Mouse (Mus musculus): Measurements from ENCODE around the gene Nmnat2. TPM values are rescaled to one million over a fixed set of nuclear protein-coding genes. Genes with fewer than 3 reads are reported as not detected.

Nmnat2 gene
- polyA plus RNA-seq, 1 experiment from 2014 or later: 70.6 TPM

DNA sequence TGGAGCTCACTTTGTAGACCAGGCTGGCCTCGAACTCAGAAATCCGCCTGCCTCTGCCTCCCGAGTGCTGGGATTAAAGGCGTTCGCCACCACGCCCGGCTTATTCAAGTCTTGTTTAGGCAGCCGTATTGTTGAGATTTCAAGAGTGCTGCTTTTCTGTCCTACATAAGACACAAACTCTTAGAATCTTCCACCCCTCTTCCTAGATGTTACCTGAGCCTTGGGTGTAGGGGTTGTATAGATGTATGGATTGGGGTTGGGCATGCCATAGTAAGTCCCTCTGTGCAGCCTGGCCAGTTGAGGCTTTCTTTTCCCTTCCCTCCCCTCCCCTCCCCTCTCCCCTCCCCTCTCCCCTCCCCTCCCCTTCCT, 148.4 kb downstream of the Nmnat2 start:
- Histone ChIP-seq H3K4me3 (ENCODE audit: low read depth, low read length) (no peak overlapping the region), H3K4me2 (ENCODE audit: low read length) (no peak overlapping the region), H3K9ac (ENCODE audit: low read length) (no peak overlapping the region), H3K27me3 (replicated peaks; ENCODE audit: control insufficient read depth, insufficient read depth, low read length) (no peaks in the 10 kb centered on the region), H3K27ac (ENCODE audit: low read depth, low read length) (no peak overlapping the region), H3K4me1 (ENCODE audit: control insufficient read depth, insufficient read depth, low read length) (peaks cover 7% of the 10 kb centered on the region; the same call in 1 of the 2 replicates), H3K9me3 (replicated peaks; ENCODE audit: control insufficient read depth, low read length) (no peaks in the 10 kb centered on the region), H3K36me3 (ENCODE audit: control insufficient read depth, insufficient read depth, low read length) (no peaks in the 10 kb centered on the region)
- no peak for DNase-seq (ENCODE audit: low spot score)
- 97% methylated on average over 7 of the region's 8 CpGs for WGBS
- ATAC-seq: no peak

DNA sequence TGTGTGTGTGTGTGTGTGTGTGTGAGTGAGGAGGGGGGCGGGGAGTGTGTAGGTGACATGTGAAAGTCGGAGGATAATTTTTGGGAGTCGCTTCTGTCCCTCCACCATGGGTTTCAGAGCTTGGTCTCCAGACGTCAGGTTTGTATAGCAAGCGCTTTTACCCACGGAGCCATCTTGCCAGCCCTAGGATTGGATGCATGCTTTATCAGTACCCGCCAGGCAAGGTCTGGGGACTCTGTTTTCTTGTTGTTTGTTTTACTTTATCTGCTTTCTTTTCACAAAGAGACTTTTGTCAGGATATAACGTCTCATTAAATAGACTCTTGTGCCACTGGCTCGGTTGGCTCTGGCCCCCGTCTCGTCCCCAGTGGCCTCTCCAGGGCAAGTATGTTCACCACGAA, 150.0 kb downstream of the Nmnat2 start:
- ATAC-seq (no peak), DNase-seq (ENCODE audit: low spot score) (no peak)
- no peaks in the 10 kb centered on the region for H3K9me3 ChIP-seq (replicated peaks; ENCODE audit: control insufficient read depth, low read length)
- WGBS: 71% methylated on average over 12 of the region's 12 CpGs
- peaks cover 7% of the 10 kb centered on the region; the same call in 1 of the 2 replicates for H3K4me1 ChIP-seq (ENCODE audit: control insufficient read depth, insufficient read depth, low read length)
- H3K27ac ChIP-seq (ENCODE audit: low read depth, low read length): no peak overlapping the region
- H3K36me3 ChIP-seq (ENCODE audit: control insufficient read depth, insufficient read depth, low read length): no peaks in the 10 kb centered on the region
- no peak overlapping the region for H3K4me3 ChIP-seq (ENCODE audit: low read depth, low read length)
- H3K27me3 ChIP-seq (replicated peaks; ENCODE audit: control insufficient read depth, insufficient read depth, low read length): no peaks in the 10 kb centered on the region
- no peak overlapping the region for H3K9ac ChIP-seq (ENCODE audit: low read length)
- H3K4me2 ChIP-seq (ENCODE audit: low read length): no peak overlapping the region

DNA sequence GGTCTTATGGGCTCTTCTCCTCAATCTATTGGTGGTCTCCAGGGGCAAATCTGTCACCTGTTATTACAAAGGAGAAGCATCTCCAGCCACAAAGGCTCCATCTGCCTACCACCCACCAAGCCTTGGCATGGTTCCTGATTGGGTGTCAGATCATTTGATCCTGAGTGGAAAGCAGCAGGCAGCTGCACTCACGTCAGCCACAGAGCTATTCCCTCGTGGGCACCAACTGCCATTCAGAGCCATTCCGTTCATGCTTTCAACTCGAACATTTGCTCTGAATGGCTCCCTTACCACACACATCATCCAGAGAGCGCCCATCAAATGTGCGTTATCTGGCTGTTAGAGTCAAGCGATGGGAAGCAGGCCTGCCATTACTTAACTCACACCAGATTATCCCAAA, 153.1 kb downstream of the Nmnat2 start:
- peaks cover 7% of the 10 kb centered on the region; the same call in 1 of the 2 replicates for H3K4me1 ChIP-seq (ENCODE audit: control insufficient read depth, insufficient read depth, low read length)
- ATAC-seq: peak; percentile 68

DNA sequence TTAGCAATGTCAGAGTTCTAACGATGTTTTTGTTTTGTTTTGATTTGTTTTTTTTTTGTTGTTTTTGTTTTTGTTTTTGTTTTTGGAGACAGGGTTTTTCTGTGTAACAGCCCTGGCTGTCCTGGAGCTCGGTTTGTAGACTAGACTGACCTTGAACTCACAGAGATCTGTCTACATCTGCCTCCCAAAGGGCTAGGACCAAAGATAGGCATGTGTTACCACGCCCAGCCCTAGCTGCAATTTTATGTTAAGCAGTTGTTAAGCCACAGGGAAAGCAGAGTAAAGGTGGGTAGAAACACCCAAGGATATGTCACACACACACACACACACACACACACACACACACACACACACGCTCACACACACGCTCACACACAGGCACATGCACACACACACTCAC, 154.6 kb downstream of the Nmnat2 start:
- ATAC-seq (no peak), DNase-seq (ENCODE audit: low spot score) (no peak)
- Histone ChIP-seq H3K4me3 (ENCODE audit: low read depth, low read length) (no peak overlapping the region), H3K27ac (ENCODE audit: low read depth, low read length) (no peak overlapping the region), H3K36me3 (ENCODE audit: control insufficient read depth, insufficient read depth, low read length) (no peaks in the 10 kb centered on the region; the same call in 1 of the 2 replicates), H3K4me1 (ENCODE audit: control insufficient read depth, insufficient read depth, low read length) (peaks cover 7% of the 10 kb centered on the region; the same call in 1 of the 2 replicates), H3K9ac (ENCODE audit: low read length) (no peak overlapping the region), H3K27me3 (replicated peaks; ENCODE audit: control insufficient read depth, insufficient read depth, low read length) (no peaks in the 10 kb centered on the region), H3K4me2 (ENCODE audit: low read length) (no peak overlapping the region), H3K9me3 (replicated peaks; ENCODE audit: control insufficient read depth, low read length) (no peaks in the 10 kb centered on the region)
- 84% methylated on average over 5 of the region's 5 CpGs for WGBS

More for the DNA sequence above, 153.1 kb downstream of the Nmnat2 start:
- H3K4me3 ChIP-seq (ENCODE audit: low read depth, low read length): no peak overlapping the region
- H3K4me2 ChIP-seq (ENCODE audit: low read length): no peak overlapping the region
- H3K27me3 ChIP-seq (replicated peaks; ENCODE audit: control insufficient read depth, insufficient read depth, low read length): no peaks in the 10 kb centered on the region
- H3K27ac ChIP-seq (ENCODE audit: low read depth, low read length): peak overlapping the region; percentile 14; the same call in 1 of the 2 replicates
- WGBS: 33% methylated on average over 7 of the region's 7 CpGs
- H3K9ac ChIP-seq (ENCODE audit: low read length): no peak overlapping the region
- H3K9me3 ChIP-seq (replicated peaks; ENCODE audit: control insufficient read depth, low read length): no peaks in the 10 kb centered on the region
- no peaks in the 10 kb centered on the region; the same call in 1 of the 2 replicates for H3K36me3 ChIP-seq (ENCODE audit: control insufficient read depth, insufficient read depth, low read length)
- peak; percentile 70 for DNase-seq (ENCODE audit: low spot score)

DNA sequence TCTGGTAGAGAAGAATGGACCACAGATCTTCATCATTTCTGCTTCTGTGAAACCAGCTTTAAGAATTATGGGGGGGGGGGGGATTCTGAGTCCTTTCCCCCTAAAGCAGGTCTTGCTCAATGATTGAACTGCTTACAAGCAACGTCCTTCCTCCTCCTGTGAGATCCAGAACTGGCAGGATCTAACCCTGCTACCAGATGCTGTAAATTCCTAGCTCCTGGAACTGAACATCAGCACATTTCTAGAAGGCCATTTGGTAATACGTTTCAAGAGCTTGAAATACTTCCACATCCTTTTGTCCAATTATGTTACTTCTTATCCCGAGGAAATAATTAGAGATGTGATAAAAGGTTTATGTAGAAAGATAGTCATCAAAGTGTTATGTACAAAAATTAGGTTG, 155.0 kb downstream of the Nmnat2 start:
- 65% methylated on average over 3 of the region's 3 CpGs for whole genome bisulfite sequencing
- peaks cover 7% of the 10 kb centered on the region; the same call in 1 of the 2 replicates for H3K4me1 ChIP-seq (ENCODE audit: control insufficient read depth, insufficient read depth, low read length)
- no peak overlapping the region for H3K9ac ChIP-seq (ENCODE audit: low read length)
- H3K4me3 ChIP-seq (ENCODE audit: low read depth, low read length): no peak overlapping the region
- no peaks in the 10 kb centered on the region for H3K27me3 ChIP-seq (replicated peaks; ENCODE audit: control insufficient read depth, insufficient read depth, low read length)
- H3K36me3 ChIP-seq (ENCODE audit: control insufficient read depth, insufficient read depth, low read length): no peaks in the 10 kb centered on the region; the same call in 1 of the 2 replicates
- no peak overlapping the region for H3K27ac ChIP-seq (ENCODE audit: low read depth, low read length)
- no peaks in the 10 kb centered on the region for H3K9me3 ChIP-seq (replicated peaks; ENCODE audit: control insufficient read depth, low read length)
- no peak for DNase-seq (ENCODE audit: low spot score)
- no peak for ATAC-seq
- no peak overlapping the region for H3K4me2 ChIP-seq (ENCODE audit: low read length)

DNA sequence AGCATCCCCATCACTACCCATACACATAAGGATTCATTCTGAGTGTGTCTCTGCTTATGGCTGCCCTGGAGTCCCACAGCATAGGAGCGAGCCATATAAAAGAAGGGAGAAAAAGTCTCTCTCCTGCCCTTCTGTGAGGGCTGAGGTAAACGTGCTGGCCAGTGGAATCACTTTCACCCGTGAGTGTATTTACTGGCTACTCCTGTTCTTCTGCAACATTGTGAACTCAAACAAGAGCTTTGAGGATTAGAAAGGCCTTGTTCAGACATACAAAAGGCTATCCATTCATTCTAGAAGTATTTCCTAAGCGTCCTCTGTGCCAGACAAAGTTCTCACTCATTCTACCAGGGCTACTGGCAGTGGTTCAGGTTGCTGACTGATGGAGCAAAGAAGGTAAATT, 156.8 kb downstream of the Nmnat2 start:
- Histone ChIP-seq H3K4me1 (ENCODE audit: control insufficient read depth, insufficient read depth, low read length) (peaks cover 7% of the 10 kb centered on the region; the same call in 1 of the 2 replicates), H3K9ac (ENCODE audit: low read length) (no peak overlapping the region), H3K27ac (ENCODE audit: low read depth, low read length) (no peak overlapping the region), H3K4me3 (ENCODE audit: low read depth, low read length) (no peak overlapping the region), H3K9me3 (replicated peaks; ENCODE audit: control insufficient read depth, low read length) (no peaks in the 10 kb centered on the region), H3K36me3 (ENCODE audit: control insufficient read depth, insufficient read depth, low read length) (no peaks in the 10 kb centered on the region; the same call in 1 of the 2 replicates), H3K27me3 (replicated peaks; ENCODE audit: control insufficient read depth, insufficient read depth, low read length) (no peaks in the 10 kb centered on the region), H3K4me2 (ENCODE audit: low read length) (no peak overlapping the region)
- no peak for ATAC-seq
- DNase-seq (ENCODE audit: low spot score): no peak
- WGBS: 35% methylated on average over 4 of the region's 4 CpGs

DNA sequence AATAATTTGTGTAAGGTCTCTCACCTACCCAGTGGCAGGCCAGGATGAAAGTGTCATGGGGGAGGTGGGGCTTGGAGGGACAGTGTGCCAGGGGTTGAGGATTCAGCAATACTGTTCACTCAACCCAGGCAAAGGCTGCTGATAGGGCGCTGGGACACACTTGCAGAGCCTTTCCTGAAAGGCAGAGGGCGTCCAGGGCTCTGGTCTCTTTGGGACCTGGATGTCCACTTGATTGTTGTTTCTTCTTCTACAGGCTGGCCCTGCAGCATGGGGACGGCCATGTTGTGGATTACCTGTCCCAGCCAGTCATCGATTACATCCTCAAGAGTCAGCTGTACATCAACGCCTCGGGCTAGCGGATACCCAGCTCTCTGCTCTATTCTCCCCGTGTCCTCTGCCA, 160.5 kb downstream of the Nmnat2 start:
- DNase-seq (ENCODE audit: low spot score) (no peak), ATAC-seq (no peak)
- Histone ChIP-seq H3K9ac (ENCODE audit: low read length) (no peak overlapping the region), H3K27me3 (replicated peaks; ENCODE audit: control insufficient read depth, insufficient read depth, low read length) (no peaks in the 10 kb centered on the region), H3K4me2 (ENCODE audit: low read length) (no peak overlapping the region), H3K36me3 (ENCODE audit: control insufficient read depth, insufficient read depth, low read length) (no peaks in the 10 kb centered on the region; the same call in 1 of the 2 replicates), H3K4me3 (ENCODE audit: low read depth, low read length) (no peak overlapping the region), H3K9me3 (replicated peaks; ENCODE audit: control insufficient read depth, low read length) (no peaks in the 10 kb centered on the region), H3K27ac (ENCODE audit: low read depth, low read length) (no peak overlapping the region), H3K4me1 (ENCODE audit: control insufficient read depth, insufficient read depth, low read length) (no peaks in the 10 kb centered on the region)
- WGBS: 85% methylated on average over 8 of the region's 8 CpGs

DNA sequence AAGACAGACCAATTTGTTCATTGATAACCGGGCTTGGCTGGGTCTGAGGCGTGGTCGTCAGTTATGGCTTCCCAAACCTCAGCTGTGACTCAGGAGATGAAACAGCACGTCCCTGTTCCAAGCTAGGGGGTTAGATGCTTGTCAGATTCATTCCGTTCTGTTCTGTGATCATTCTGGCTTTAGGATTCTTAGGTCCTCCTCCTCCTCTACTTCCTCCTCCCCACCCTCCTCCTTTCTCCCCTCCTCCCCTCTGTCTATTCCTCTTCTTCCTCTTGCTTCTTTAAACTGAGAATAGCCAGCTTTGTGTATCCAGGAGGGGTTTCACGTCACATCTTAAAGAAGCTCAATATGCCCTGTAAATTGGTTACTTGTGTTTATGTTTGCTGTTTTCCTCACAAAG, 165.8 kb downstream of the Nmnat2 start:
- Histone ChIP-seq H3K4me3 (ENCODE audit: low read depth, low read length) (no peak overlapping the region), H3K27ac (ENCODE audit: low read depth, low read length) (no peak overlapping the region), H3K9ac (ENCODE audit: low read length) (no peak overlapping the region), H3K9me3 (replicated peaks; ENCODE audit: control insufficient read depth, low read length) (no peaks in the 10 kb centered on the region), H3K4me2 (ENCODE audit: low read length) (no peak overlapping the region), H3K27me3 (replicated peaks; ENCODE audit: control insufficient read depth, insufficient read depth, low read length) (no peaks in the 10 kb centered on the region), H3K36me3 (ENCODE audit: control insufficient read depth, insufficient read depth, low read length) (no peaks in the 10 kb centered on the region), H3K4me1 (ENCODE audit: control insufficient read depth, insufficient read depth, low read length) (no peaks in the 10 kb centered on the region)
- WGBS: 78% methylated on average over 6 of the region's 6 CpGs
- ATAC-seq: no peak
- DNase-seq (ENCODE audit: low spot score): no peak

DNA sequence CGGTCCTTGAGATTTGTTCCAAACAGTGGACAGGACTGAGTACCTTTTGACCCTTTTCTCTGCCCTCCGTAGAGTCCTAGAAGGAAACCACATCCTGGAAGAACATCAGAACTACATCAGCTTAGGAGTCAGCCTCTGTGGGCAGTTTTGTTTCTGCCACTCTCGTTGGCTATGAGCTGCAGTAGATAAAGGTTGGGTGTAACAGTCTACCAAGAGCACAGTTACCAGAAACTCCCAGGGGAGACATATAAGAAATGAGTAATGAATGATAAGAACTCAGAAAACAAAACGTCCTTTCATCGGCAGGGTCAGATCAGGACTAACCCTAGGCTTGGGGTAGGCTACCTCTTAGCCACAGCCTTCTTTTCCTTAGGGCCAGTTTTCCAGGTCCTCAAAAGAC, 166.5 kb downstream of the Nmnat2 start:
- Histone ChIP-seq H3K4me3 (ENCODE audit: low read depth, low read length) (no peak overlapping the region), H3K27ac (ENCODE audit: low read depth, low read length) (no peak overlapping the region), H3K4me1 (ENCODE audit: control insufficient read depth, insufficient read depth, low read length) (no peaks in the 10 kb centered on the region), H3K36me3 (ENCODE audit: control insufficient read depth, insufficient read depth, low read length) (no peaks in the 10 kb centered on the region), H3K27me3 (replicated peaks; ENCODE audit: control insufficient read depth, insufficient read depth, low read length) (no peaks in the 10 kb centered on the region), H3K9ac (ENCODE audit: low read length) (no peak overlapping the region), H3K9me3 (replicated peaks; ENCODE audit: control insufficient read depth, low read length) (no peaks in the 10 kb centered on the region), H3K4me2 (ENCODE audit: low read length) (no peak overlapping the region)
- WGBS: 88% methylated on average over 5 of the region's 5 CpGs
- ATAC-seq (no peak), DNase-seq (ENCODE audit: low spot score) (no peak)

Data from forebrain, embryonic 14.5 days (tissue).